Mouse (Mus musculus) spleen, adult 2 months (tissue): ENCODE data around the gene Slc38a1. TPM values are rescaled to one million over a fixed set of nuclear protein-coding genes. Genes with fewer than 3 reads are reported as not detected.
A peak's percentile ranks its signal among the peaks of the same experiment; 100 is the strongest.

Source experiments
- DNase-seq, 2 experiments: peaks; one replicate each; pipeline versions ENCODE4 v3.0.0 to v3.0.0-alpha.2; 2012 to 2021; ENCODE audit warnings: low spot score in 2 of 2, low read depth in 1 of 2
- H3K27ac ChIP-seq: fragments of 200-500 bp; 2 replicates; pipeline ENCODE4 v1.5.1; 2012; ENCODE audit warnings: low read length, inconsistent platforms; ENCODE audit not compliant: insufficient read depth
- H3K27me3 ChIP-seq: fragments of 200-500 bp; 2 replicates; pipeline ENCODE4 v1.6.1; 2012; ENCODE audit warnings: mild to moderate bottlenecking, moderate library complexity, low read length, inconsistent platforms; ENCODE audit not compliant: control insufficient read depth, insufficient read depth
- H3K36me3 ChIP-seq: fragments of 200-500 bp; 2 replicates; pipeline ENCODE4 v1.6.1; 2012; ENCODE audit warnings: mild to moderate bottlenecking, low read length, inconsistent platforms; ENCODE audit not compliant: control insufficient read depth, insufficient read depth
- H3K4me1 ChIP-seq: fragments of 200-500 bp; 2 replicates; pipeline ENCODE4 v1.6.1; 2011; ENCODE audit warnings: inconsistent platforms; ENCODE audit not compliant: control insufficient read depth, insufficient read depth, insufficient read length
- H3K4me3 ChIP-seq: fragments of 200-500 bp; 2 replicates; pipeline ENCODE4 v1.5.1; 2011; ENCODE audit warnings: mild to moderate bottlenecking, inconsistent platforms; ENCODE audit not compliant: insufficient read depth, insufficient read length; ENCODE audit errors: extremely low read depth
- CTCF ChIP-seq: fragments of 200-500 bp; IDR thresholded peaks from 2 replicates; pipeline ENCODE4 v1.5.1; 2011; ENCODE audit warnings: mild to moderate bottlenecking, inconsistent platforms; ENCODE audit not compliant: insufficient read depth, insufficient read length, insufficient replicate concordance; ENCODE audit errors: extremely low read depth
- POLR2A ChIP-seq: fragments of 200-500 bp; IDR thresholded peaks from 2 replicates; pipeline ENCODE4 v1.6.1; 2011; ENCODE audit warnings: low read depth, low read length, inconsistent platforms
- WGBS: fragments of 180-500 bp; shearing (Covaris S2); methylation state at CpG from one replicate; pipeline ENCODE4 v1.1.7; 2018; 5-methylcytosine and 5-hydroxymethylcytosine counted together
- polyA plus RNA-seq: library from polyadenylated mRNA; depleted of rRNA; stranded (reverse); fragments of >200 nt; gene quantifications from 2 replicates; pipeline ENCODE4 v1.2.3, GENCODE M21; 2012

Gene Slc38a1
- polyA plus RNA-seq, 1 experiment: 44.4 TPM

DNA sequence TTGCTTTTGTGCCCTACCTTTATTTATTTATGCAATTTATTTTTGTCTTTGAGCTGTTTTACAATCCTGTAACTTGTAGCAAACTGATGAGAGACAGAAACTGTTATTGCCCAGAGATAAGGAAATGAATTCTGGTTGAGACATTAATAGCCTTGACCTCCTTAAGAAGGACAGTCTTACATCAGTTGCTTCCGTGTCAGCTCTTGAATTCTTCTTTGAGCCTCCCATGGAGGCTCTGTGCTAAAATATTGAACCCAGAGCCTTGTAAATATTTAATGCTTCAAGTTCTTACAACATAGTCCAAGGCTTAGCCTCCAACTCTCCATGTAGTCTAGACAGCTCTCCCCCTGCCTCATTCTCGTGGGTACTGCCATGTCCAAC, 73.7 kb downstream of the Slc38a1 start:
- Histone ChIP-seq H3K4me1 (peaks cover 2% of the 10 kb centered on the region; the same call in 1 of the 2 replicates), H3K4me3 (no peak overlapping the region), H3K36me3 (no peaks in the 10 kb centered on the region), H3K27me3 (no peaks in the 10 kb centered on the region), H3K27ac (no peak overlapping the region)
- TF ChIP-seq POLR2A: no peak
- no peak for TF ChIP-seq CTCF
- no peak for DNase-seq
- WGBS: 69% methylated on average over 2 of the region's 2 CpGs

DNA sequence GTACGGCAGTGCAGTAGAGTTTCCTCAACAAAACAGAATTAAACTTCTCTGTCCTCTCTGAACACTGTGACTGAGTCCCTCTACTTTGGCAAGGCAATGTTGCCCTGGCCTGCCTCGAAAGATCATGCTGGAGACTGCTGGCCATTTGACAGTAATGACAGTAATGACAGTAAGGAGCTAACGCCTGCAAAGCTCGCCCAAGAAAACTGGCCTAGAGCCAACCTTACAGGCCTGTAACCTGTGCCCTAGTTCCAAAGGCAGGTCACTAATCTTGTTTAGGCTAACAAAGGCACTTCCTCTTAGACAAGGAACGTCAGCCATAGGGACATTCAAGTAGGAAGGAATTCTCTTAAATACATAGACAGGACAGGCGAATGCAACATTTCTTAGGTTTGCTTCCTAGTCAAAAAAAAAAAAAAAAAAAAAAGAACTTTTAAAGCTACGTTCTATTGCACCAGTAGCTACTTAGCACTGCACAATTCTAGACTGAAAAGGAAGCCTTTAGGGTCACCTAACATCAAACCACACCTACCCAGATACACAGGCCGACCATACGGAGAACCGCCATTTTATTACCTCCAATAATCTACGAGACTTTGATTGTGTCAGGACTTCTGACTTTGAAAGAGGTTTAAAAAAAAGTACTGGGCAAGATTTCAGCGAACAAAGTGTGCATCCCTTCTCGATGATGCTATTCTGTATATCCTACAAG, 74.3 kb downstream of the Slc38a1 start:
- DNase-seq: no peak
- TF ChIP-seq POLR2A (no peak), CTCF (no peak)
- Histone ChIP-seq H3K4me1 (peaks cover 2% of the 10 kb centered on the region; the same call in 1 of the 2 replicates), H3K4me3 (no peak overlapping the region), H3K27ac (no peak overlapping the region), H3K36me3 (no peaks in the 10 kb centered on the region), H3K27me3 (no peaks in the 10 kb centered on the region)
- WGBS: 80% methylated on average over 13 of the region's 13 CpGs

DNA sequence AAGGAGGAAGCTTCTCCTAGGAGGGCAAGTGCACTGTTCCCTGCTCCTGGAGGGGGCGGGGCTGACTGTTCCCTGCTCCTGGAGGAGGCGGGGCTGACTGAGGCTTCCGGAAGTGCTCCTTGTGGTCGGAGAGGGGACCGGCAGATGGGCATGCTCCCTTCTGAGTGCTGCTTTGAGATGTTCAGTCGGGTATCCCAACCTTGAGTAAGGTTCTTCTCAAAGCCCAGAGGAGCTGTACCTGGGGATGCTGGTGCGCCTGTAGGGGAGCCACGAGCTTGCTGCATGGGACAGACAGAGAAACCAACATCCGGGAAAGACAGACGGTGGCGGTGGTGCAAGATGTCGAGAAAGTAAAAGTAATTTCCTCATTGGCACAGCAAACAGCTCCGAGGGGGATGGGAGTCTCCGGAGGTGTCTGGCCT, 75.9 kb downstream of the Slc38a1 start:
- no peaks in the 10 kb centered on the region for H3K36me3 ChIP-seq
- no peak for TF ChIP-seq POLR2A
- no peak for TF ChIP-seq CTCF
- peak in 1 of 2 experiments; percentile 41 for DNase-seq
- H3K27me3 ChIP-seq: no peaks in the 10 kb centered on the region
- H3K27ac ChIP-seq: no peak overlapping the region
- 21% methylated on average over 14 of the region's 14 CpGs for WGBS
- peak overlapping the region; percentile 54 for H3K4me3 ChIP-seq
- H3K4me1 ChIP-seq: peaks cover 2% of the 10 kb centered on the region; the same call in 1 of the 2 replicates

DNA sequence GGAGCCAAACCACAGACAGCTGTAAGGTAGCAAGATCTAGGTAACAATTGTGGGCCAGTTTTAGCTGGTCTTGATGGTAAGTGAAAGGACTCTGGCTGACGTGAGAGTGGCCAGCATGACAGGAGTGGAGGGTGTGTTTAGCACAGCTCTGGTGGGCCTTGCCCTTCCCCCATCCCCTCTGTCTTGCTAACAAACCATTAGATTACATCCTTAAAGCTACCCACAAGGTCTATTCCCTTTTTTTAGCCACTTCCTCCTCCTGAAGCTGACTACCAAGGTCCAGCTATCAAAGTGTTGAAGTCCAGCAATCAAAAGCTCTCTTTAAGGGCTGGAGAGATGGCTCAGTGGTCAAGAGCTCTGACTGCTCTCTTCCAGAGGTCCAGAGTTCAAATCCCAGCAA, 78.9 kb downstream of the Slc38a1 start:
- DNase-seq: no peak
- WGBS: 19% methylated on average over 1 of the region's 1 CpGs
- H3K27ac ChIP-seq: no peak overlapping the region
- no peak overlapping the region for H3K4me3 ChIP-seq
- no peaks in the 10 kb centered on the region for H3K27me3 ChIP-seq
- no peaks in the 10 kb centered on the region for H3K36me3 ChIP-seq
- H3K4me1 ChIP-seq: peaks cover 2% of the 10 kb centered on the region; the same call in 1 of the 2 replicates
- TF ChIP-seq POLR2A: no peak
- TF ChIP-seq CTCF: no peak

DNA sequence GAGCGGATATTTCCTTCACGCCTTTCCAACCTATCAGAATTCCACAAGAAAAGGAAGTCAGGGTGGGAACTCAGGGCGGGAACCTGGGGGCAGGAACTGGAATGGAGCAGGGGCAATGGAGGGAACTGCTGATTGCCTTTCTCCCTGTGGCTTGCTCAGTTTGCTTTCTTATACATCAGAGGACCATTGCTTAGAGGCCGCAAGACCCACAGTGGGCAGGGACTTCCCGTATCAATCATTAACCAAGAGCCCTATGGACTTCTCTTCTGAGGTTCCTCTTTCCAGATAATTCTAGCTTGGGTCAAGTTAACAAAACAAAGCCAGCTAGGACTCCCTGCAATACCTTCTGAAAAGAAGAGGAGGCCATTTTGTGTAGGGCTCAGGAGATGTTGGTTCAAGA, 80.2 kb downstream of the Slc38a1 start:
- no peaks in the 10 kb centered on the region for H3K36me3 ChIP-seq
- TF ChIP-seq POLR2A (no peak), CTCF (no peak)
- H3K27me3 ChIP-seq: no peaks in the 10 kb centered on the region
- no peak for DNase-seq
- H3K27ac ChIP-seq: no peak overlapping the region
- WGBS: 90% methylated on average over 5 of the region's 5 CpGs
- H3K4me3 ChIP-seq: no peak overlapping the region
- H3K4me1 ChIP-seq: peaks cover 2% of the 10 kb centered on the region; the same call in 1 of the 2 replicates

DNA sequence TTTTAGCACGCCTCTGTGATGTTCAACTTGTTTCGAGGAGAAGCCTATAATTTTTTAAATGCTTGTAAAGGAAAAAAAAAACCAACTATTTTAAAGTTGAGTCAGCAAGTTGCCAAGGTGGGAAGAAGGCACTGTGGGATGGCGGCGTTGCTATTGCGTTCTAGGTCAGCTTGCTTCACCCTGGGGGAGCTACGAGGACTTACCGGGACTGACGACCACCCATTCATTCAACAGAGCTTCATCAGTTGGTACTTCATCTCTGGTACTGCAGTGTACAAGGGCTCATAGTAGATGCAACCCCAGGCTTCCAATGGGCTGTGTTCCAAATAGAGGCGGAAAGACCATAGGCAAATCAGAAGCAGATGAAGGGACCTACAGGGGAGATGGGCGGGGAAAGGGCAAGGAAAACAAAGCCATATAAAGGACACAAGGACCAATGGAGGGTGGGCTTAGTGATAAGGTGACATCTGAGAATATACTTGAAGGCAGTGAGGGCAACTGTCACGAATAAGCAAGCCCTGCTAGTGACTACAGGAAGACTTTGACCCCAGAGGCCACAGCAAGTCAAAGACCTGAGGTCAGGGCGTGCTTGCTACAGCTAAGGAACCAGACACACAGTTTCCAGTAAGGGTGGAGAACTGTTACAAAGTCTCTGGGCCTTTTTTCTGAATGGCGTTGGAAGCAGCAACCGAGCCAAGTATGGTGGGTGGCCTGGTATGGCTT, 82.0 kb downstream of the Slc38a1 start:
- no peak for DNase-seq
- Histone ChIP-seq H3K4me1 (no peaks in the 10 kb centered on the region), H3K36me3 (no peaks in the 10 kb centered on the region), H3K27me3 (no peaks in the 10 kb centered on the region), H3K27ac (no peak overlapping the region), H3K4me3 (no peak overlapping the region)
- no peak for TF ChIP-seq POLR2A
- 95% methylated on average over 14 of the region's 14 CpGs for WGBS
